Mouse (Mus musculus): ENCODE measurements around the gene Fkbpl.

DNA sequence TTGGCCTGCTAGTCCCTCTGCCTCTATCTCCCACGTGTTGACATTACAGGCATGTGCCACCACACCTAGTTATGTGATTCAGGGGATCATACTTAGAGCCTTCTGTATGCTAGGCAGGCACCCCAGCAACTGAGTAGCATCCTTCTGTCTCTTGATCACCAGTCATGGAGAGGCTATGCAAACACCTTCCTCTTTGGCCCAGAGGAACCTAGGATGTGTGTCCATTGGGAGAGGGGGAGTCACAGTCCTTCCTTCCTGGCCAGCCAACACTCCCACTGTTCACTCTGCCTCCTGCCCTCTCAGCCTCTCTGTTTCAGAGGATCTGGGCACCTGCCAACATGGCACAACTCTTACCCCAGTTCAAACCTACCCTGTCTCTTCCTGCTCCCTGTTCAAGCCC is 19.0 kb downstream of the Fkbpl start:
- TF ChIP-seq POLR2A (IDR thresholded peaks at IDR 0.05; ENCODE audit: low read depth, low read length) (no peak), CTCF (IDR thresholded peaks at IDR 0.05; ENCODE audit: extremely low read depth, insufficient read depth, insufficient read length, insufficient replicate concordance) (no peak)

Measured in spleen, adult 2 months (tissue).